Mouse (Mus musculus) thymus, postnatal 25 days (tissue): ENCODE measurements around the gene Sytl5.

Experiments used
- DNase-seq: peaks from one replicate; pipeline ENCODE4 v3.0.0; 2022

The Sytl5 gene

DNA sequence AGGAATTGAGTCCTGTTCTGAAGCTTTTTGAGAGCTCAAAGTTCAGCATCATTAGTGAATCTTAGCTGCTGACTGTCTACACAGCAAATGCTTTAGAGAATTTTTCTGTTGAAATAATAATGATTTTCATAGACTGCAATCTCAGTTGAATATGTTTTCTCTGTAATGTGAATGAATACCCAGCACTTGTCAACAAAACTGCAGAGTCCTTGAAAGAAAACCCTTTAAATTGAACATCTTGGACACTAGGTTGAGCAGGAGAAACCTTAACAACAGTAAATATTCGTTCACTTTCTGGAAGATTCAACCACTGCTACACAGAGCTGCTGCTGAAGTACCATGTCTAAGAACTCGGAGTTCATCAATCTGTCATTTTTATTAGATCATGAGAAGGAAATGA, at the start of gene Sytl5:
Gene Sytl5, plus strand, starts transcription at position 301 of the 400 bp plus-strand sequence.
- no peak for DNase-seq

DNA sequence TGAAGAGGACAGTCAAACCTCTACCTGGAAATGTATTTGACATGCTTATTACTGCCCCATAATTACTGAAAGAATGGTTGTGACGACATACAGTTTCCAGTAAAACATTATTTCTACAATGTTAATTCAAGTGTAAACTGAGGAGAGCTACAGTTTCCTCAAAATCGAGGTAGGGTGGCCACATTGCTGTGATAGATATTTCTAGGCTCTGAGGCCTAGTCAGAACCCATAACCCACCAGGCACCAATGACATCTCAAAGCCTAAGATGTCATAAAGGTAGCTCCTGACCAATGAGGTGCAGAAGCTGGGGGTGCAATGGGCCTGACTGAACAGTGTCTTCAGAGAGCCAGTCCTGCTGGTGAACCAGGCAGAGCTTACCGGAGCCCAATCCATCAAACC, 38.8 kb upstream of the Sytl5 start, which contains the start of gene Hypm:
Gene Hypm, plus strand, starts transcription at position 301 of the 400 bp plus-strand sequence.
- DNase-seq = no peak

DNA sequence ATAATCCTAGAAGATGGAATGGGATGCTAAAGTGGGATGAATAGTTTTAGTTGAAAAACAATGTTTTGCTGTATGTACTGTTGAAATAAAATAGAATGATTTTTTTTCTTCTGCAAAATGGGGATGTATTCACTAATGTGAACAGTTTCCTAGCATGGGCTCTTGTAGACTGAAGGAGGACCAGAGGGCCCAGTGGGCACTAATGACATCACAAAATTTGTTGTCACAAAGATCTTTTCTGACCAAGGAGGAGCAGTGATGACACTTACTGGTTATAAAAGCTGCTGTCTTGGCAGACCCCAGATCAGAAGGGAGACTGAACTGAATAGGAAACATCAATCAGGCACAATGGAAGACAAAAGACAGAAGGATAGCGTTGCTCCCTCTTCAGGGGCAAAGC, 36.0 kb upstream of the Sytl5 start, which contains the start of gene H2al3:
Gene H2al3, plus strand, starts transcription at position 301 of the 400 bp plus-strand sequence.
- no peak for DNase-seq

DNA sequence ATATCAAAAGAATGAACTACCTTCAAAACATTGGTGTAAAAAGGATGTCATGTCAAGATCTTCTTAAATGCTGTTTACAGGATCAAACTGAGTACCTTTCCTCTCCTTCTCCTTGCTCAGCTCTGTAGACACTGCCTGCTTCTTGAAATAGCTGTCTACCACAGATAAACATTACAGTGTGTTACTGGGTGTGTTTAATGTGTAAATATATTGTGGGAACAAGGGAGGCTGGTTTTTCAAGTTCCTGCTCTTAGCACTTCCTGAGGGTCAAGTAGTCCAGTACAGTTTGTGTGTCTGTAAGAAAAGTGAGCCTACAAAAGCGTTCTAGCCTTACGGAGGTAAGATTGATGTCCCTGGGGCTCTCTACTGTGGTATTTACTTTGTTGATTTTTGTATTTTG, 23.6 kb upstream of the Sytl5 start:
- no peak for DNase-seq

DNA sequence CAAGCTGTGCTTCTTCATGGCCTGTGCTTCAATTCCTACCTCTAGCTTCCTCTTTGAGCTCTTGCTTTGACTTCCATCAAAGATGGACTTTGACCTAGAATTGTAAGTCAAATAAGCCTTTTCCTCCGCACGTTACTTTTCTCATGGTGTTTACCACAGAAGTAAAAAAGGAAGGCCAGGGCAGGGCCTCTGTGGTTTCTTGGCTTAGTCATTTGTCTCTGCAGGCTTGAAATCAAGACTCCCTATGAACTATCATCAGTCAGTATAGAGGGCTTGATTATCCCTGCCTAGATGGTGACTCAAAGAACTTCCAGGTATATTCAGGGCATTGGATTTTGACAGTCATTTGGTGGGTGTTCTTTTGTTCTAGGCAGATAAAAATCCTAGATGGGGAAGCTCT, 9.9 kb upstream of the Sytl5 start:
- no peak for DNase-seq

DNA sequence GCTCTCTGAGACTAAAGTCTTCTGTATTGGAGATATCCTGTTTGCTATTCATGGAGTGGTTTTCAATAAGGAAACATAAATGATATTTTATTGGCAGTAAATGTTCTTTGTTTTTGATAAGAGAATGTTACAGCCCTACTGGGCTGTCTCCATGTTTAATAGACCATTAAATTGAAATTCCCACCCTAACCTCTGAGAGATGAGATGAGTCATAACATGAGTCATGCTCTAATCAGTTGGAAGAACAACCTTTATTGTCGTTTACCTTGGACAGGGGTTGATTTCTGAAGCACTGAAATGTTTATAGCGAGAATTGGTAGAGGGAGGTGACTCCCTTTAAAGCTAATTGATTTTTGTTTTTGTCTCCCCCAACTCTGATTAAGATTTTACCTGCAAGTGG, 24.1 kb downstream of the Sytl5 start:
- no peak for DNase-seq

DNA sequence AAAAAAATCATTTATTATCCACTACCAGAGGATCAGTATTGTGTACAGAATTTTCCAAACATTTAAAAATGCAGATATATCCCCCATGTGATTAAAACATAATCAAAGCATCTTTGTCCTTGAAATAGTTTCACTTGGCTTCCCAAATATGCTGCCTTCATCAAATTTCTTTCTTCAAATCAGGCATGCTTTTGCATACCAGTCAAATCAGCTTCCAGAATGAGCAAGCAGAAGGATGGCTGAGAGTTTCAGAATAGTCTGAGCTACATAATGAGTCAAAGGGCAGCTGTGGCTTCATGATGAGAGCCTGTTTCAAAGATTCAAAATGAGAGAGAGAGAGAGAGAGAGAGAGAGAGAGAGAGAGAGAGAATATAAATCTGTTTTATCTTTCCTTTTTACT, 48.4 kb downstream of the Sytl5 start:
- no peak for DNase-seq

DNA sequence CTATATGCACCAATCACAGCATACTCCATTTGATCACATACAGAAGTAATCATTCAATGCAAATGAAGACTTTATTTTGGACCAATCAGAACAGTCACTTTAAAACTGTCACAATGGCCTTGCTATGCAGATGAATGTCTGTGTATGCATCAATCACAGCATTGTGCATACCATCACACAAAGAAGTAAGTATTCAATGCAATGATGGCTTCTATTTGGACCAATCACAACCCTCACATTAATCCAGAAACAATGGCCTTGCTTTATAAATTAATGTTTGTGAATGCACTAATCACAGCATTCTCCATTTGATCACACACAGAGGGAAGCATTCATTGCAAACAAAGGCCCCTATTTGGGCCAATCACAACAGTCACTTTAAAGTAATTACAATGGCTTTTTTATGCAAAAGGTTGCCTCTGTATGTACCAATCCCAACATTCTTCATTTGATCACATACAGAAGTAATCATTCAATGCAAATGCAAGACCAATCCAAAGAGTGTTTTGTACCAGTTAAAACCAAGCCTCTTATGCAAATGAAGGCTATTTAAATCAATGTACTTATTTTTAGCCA, 98.8 kb downstream of the Sytl5 start:
- no peak for DNase-seq

DNA sequence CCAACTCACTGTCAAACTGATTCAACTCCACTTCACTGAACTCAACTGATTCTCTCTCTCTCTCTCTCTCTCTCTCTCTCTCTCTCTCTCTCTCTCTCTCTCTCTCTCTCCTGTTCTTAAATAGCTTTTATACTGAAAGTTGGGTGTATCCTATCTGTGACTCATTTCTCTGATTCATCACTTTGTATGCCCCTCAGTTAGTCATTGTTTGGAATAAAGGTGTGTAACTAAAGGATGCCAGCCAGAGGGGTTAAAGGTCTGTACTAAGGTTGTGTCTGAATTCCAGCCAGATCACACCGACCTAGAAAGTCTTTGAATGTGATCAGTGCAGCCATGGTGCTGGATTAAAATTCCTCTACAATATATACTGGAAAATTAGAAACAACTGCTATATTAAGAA, 115.3 kb downstream of the Sytl5 start:
- DNase-seq = no peak

DNA sequence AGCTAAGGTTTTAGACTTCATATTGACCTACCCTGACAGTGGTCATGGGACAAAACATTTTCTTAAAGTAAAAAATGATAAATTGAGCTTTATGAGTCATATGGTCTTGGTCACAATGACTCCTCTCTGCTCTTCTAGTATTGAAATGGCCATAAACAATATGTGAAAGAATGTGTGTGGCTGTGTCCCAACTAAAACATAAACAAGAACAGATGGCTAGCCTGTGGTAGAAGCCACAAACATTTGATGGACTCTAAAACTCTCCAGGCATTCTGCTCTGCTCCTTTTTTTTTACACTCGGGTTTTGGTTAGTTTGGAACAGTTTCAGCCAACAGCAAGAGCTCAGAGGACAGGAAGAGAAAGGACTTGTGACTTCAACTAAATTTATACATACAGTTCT, 120.5 kb downstream of the Sytl5 start:
- no peak for DNase-seq

DNA sequence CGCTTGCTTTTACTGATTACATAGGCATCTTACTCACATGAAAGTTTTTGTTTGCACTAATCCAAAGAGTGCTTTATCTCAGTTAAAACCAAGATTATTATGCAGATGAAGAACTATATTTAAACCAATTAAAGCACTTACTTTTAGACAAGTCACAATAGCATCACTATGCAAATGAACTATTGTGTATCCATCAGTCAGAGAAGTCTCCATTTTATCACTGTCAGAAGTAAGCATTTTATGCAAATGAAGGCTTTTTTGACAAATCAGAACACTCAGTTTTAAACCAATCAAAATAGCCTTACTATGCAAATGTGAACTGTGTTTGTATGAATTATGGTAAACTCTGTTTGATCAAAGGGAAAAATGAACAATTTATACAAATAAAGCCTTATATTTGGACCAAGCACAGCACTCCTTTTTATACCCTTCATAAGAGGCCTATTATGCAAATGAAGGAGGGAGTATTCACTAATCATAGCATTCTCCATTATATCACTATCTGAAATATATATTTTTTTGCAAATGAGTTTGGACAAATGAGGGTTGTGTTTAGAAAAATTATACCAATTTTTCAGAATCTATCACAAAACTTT, 122.4 kb downstream of the Sytl5 start:
- DNase-seq = no peak

DNA sequence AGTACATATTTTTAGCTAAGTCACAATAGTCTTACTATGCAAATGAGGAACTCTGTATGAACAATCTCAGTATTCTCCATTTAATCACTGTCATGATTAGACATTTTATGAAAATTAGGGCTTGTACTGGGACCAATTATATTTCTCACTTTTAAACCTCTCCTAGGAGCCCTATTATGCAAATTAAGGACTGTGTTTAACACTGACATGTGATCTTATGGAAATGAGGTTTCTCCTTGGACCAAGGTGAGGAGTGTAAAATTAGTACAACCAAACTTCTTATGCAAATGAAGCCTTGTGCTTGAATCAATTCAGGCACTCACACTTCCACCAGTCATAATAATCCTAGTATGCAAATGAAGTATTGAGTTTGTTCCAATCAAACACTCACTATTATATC, 124.8 kb downstream of the Sytl5 start:
- DNase-seq = no peak

DNA sequence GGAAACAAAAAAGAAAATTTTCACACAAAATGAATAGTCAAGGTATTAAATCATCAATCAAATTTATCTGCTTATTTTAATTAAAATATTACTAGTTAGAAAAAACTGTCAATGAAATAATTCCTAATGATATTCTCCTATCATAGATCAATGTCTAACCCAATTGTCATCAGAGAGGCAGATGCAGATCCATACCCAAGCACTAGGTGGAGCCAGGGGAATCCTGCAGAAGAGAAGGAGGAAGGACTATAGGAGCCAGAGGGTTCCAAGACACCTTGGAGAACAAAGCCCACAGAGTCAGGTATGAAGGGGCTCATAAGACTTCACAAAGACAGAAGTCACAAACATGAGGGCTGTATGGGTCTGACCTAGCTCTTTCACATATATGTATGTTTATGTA, 149.2 kb downstream of the Sytl5 start:
- no peak for DNase-seq
